Mouse (Mus musculus) NIH3T3 (cell line): ENCODE measurements at regions not wholly inside any gene's neighbourhood (a gene's known extent, or its start where the extent isn't known, plus 50 kb on each side); places are given as distances from the start of the nearest gene placed in this dataset.
A peak's percentile ranks its signal among the peaks of the same experiment; 100 is the strongest.

ENCODE experiments used
- DNase-seq: peaks from one replicate; pipeline ENCODE4 v3.0.0-alpha.2; 2012; ENCODE audit warnings: low read depth

DNA sequence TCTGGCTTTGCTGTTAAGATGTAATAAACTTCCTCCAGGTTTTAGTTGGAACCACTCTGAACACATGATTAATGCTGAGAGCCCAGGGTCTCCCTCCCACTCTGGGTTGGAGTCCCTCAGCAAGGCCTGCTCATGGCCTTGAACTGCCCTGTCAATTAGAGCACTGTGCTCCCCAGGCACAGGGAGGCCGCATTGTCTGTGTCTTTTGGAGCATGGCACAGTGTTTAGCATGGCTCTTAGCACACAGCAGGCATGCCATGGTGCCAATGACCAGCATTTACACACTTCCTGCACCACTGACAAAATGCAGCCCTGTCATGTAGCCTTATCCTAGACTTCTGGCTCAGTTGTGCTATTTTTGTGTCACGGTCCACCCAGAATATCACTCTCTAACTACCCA, 398.2 kb upstream of the Mmadhc start:
- DNase-seq: no peak

DNA sequence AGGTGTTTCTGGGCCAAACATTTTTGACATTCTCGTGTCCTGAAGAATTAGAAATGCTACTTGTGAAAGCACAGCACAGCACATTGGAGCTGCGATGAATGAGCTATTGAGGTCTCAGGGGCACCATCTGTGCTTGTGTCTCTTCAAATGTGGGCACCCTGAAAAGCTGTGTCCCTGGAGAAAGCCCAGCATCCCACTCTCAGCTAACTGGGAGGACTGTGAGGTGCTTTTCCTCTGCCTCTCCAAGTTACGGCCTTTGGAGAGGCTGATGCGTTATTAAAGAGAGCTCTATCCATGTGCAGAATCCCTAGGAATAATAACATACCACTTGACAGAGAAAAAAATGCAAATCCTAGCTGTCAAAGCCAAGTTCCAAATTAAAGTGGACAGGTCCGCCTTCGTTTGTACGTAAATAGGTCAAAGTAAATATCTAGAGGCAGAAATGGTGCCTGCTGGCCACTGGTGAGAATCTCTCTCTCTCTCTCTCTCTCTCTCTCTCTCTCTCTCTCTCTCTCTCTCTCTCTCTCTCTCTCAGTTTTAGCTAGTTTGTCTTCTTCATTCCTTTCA, 397.3 kb upstream of the Mmadhc start:
- no peak for DNase-seq

DNA sequence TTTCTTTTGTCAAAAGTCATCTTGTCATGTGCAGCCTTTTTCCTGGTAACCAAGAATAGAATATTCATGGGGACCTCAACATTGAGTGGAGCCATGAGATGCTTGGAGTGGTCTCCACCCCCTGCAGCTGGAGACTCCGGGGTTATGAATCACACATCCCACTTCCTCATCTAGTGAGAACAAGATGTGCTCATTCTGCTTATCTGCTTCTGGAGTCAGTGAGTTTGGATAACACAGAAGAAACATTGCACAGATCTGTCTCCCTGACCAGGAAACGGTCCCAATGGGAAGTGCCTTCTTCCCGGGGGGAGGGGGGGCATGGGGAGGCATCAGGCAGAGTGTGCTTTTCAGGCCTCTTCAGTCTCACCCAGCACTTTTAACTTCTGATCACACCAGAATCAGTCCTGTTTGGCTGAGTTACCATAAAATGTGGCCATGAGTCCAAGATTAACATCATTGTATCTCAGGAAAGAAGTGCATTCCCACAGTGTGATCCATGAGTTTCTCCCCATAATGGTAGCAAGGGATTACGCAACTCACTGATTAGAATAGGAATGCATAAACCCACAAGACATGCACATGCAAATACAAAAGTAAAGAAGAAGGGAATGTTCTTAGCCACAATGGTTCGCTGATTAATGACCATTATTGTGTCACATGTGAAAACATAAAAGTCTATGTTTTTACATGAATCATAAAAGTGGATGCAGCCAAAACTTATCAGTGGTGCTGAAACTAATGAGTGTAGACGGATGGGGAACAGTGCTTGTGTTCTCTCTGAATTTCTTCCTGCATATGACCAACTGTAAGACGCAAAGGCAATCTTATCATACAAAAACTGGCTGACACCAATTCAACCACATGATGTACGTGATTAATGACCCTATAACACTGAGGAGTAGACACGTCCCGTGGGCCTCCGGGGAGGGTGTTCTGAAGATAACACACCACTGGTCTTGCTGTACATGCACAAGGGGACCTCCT, 393.8 kb upstream of the Mmadhc start:
- peak; percentile 85 for DNase-seq

DNA sequence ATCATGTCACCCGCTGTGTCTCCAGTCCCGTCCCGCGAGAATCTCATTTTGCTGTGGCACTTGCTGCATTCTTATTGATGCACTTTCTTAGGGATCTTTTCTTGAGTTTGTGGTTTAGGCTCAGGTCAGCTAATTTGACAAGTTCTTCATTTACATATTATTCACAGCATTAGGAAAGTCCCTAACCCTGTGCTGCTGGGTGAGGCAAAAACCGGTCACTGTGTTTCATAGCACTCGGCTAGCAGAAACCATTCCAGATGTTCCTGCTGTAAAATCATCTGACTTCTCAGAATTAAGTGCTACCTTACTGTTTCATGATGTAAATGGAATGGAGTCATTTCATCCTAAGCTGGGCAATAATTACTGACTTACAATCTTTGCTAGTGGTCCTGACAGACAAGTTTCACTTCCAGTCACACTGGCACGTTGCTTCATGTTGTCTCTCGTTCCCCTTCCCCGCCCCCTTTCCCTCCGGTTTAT, 391.1 kb upstream of the Mmadhc start:
- peak; percentile 37 for DNase-seq

DNA sequence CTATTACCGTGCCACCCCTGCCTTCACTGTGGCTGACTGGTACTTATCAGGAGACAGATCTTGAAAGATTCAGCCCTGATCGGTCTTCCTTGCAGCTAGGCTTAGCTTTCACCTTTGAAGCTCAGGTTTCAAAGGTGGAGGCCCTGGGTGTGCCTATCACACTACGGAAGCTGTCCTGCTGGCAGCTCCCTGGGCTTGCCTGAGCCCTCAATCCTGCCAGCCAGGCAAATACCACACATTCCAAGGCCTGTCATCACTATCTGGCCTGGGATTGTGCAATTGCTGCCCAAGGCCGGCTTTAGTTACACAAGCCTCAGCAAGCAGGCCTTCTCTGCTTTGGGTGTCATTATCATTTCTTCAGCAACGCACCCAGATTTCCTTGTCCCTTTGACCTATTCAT, 390.6 kb upstream of the Mmadhc start:
- peak; percentile 85 for DNase-seq

DNA sequence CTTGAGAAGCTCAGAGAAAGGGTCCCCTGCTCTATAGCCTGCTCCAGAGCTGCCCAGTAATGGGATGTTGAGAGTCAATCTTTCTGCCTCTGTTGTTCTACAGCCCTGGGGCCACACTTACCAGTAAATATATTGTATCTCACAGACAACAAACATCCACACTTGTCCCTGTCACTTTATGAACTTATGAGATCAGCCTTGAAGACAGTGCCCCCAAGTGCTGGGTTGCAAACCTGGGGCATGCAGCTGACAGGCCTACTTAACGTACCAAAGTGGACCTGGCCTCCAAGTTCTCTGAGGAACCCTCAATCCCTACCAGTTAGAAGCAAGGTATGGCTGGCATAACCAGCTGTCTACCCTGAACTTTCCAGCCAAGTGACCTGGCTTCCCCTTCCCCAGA, 380.9 kb upstream of the Mmadhc start:
- no peak for DNase-seq

DNA sequence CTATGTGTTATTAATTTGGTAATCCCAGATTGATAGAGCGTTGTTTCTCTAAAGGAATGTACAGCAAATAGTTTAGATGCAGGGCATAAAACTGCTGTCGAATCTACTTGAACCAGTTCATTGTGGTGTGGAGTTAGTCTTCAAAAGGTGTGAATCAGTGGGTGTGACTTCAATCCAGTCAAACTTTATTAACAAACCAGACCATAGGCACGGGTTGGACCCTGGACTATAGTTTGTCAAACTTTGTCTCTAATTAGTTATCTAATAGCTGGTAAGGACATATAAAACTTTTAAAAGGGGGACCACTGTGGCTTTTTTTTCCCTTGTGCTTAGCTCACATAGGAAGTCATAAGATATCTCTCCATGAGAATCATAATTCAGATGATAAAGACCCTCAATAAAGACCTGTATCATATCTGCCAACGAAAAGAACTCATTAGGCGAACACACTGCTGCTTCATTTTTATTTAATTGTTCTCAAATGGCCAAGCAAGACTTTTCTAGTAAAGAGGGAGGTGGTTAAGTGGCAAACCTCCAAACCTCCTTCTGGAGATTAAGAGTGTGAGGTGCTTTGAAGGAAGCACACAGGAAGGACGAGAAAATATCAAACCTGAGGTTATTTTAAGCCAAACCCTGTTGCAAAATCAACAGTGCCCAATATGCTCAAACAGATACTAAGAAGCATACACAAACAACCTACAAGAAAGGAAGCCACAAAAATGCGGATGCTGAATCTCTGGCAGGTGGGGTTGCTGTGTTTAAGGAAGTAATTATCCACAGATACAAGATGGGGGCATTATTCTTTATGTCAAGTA, 379.3 kb upstream of the Mmadhc start:
- DNase-seq: no peak

DNA sequence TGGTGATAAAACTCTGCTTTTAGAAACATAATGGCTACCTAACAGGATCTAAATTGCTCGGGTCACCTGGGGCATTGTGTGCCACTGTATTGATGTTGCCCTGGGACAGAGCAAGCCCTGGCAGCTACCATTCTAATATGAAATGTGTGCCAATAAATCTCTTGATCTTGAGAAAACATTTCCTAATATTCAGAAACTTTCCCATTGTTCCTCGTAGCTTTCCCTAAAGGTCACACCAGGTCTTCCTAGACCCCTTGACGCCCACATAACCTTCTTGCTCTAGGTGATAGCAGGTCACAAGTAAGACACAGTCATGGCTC, 378.2 kb upstream of the Mmadhc start:
- DNase-seq: no peak

DNA sequence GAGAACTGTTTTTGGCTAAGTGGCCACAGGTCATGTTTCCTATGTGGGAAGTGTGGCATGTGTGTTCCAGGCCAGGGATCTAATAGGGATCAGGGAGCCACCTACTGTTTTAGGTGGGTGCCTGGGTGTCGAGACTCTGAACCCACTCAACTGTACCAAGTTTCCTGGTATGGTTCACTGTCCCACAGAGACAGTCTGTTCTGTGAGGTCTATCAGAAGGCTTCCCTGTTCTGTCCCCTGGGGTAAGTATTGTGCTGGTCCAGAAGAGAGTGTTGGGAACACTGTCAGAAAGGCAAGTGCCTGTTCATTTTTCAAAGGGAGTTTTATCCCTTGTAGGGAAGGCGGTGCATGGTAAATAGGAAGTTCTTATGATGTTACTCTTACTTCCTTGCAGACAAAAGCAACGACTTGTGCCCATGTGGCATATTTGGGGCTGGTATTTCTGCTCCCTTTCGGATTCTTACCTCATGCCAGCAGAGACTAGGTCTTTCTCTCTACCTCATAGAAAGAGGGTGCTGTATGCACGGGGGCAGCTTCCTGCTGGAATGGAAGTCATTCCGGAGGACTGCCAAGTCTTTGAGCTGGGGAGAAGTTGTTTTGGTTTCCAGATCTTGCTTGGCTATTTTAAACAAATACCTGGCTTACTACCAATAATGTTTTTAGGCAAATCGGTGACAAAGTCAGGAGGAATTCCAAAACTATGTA, 377.7 kb upstream of the Mmadhc start:
- DNase-seq: peak; percentile 55

DNA sequence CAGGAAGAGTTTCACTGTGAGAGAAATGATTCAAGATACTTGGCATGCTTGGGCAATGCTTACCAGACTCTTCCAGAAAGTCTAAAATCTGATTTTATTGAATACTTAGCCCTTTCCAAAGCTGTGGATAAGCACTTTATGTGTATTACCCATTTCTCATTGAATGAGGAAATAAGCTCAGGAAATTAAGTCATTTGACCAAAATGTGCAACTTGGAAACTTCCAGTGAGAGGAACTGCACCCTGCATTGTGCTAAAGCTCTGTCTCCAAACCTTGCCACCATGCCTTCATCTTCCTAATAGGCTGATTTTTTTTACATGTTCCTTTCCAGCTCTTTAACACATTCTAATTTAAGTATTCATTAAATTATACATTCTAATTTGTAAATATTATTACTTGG, 372.7 kb upstream of the Mmadhc start:
- no peak for DNase-seq

DNA sequence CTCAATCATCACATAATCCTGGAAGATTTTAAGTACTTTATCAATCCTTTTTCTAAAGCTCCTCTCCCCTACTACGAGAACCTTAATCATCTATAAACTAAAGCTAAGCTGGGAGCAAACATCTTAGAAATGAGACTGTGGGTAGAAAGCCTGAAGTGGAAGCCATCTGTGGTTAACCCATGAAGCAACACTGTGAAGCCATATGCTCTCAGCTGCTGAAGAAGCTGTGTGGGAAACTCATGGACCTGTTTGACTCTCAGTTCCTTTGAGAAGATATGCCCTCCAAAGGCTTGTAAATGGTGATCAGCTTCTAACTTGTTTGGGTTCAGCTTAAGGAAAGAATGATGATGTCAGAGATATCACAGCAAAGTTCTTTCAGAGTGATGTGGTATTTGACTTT, 372.2 kb upstream of the Mmadhc start:
- no peak for DNase-seq

DNA sequence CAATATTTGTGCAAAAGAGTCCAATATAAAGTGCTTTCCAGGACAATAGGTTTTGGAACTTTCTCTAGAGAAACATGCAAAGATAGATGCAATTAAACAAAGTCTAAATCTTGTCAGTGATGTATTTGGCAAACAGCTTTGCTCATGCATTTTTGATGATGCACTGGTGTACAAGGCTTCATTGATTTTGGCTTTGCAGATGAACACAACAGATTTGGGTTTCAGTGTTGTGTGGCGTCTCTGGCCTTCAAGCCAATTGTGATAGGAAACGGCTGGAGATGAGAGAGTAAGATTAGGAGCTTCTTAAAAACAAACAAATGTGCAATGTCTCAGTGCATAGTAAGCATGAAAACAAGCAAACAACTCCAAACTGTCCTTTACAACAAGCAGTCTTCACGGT, 370.6 kb upstream of the Mmadhc start:
- no peak for DNase-seq

DNA sequence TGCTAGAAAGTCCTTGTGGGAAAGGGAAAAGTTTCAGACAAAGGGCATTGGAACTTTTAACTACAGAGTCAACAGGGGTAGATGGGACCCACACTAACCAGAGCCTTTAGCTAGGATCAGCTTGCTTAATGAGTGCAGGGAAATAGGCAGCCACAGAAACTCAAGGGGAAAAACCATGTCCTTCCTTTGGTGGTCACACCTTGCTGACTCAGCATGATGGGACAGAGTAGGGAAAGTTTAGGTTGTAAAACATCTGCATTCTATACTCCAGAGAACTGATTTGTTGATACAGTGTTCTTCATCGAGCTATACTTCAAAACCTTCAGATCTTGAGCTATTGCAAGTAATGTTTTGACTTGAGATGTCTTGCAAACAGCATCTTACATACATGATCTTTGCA, 365.9 kb upstream of the Mmadhc start:
- no peak for DNase-seq

DNA sequence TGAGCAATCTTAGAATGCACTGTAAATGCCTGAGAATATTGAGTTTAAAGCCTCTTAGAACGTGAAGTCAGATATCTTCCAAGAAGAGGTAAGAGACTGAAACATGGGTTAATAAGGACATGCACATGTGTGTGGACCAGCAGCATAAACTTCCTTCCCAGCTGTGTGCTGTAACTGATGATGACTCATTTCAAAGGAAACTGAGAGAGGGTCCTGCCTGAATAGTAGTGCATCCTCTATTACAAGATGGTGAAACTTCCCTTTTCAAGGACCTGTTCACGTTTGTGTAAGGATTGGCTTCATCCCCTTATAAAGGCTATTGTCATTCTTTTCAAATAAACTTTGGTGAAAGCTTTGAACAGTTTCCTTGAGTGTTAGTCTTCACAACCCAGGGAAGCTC, 363.4 kb upstream of the Mmadhc start:
- DNase-seq: no peak

DNA sequence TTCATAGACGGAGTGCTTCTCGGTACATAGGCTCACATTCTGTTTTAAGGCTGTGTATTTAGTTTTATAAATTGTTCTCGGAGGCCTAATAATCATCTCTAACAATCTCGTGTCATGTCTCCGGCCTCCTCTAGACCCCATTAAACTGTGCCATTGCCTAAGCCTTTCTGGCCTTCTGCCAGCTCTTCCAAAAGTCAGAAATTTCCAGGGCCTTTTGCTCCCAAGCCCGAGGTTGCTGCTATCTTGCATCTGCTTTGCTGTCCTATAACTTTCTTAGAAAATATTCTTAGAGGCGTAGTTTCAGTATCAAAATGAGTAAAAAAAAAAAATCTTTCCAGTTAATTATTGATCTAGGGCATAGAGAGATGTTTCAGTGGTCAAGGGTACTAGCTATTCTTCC, 361.2 kb upstream of the Mmadhc start:
- DNase-seq: no peak

DNA sequence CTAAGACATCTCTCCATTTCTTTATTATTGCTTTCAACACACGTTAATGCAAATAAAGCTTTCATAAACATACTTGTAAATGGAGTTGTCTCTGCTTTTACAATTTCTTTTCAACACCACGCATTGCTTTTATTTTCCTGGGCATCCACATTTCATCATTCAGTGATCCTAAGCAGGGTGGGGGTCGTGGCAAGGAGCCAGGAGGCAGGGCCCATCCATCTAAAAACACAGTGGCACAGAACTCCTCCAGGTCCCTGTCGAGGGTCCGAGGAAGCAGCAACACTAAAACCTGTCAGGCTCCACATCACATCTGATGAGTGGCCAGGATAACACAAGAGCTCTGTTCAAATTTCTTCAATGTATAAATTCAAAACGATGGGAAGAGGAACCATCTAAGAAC, 359.8 kb upstream of the Mmadhc start:
- no peak for DNase-seq

DNA sequence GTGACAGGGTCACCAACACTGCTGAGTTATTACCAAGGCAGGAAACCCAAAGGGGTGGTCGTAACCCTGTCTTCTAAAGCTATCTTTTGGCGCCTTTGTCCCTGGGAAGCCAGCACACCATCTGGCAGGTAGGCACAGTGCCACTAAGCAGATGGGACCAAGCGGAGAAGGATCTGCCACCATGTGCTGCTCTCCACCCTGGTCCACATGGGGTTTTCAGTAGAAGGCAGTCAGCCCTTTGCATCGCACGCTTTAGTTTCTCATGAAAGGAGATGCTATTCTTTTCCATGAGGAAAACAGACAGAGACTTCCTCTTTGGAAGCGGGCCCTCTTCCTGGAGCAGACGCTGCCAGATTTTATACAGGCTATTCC, 358.3 kb upstream of the Mmadhc start:
- no peak for DNase-seq

DNA sequence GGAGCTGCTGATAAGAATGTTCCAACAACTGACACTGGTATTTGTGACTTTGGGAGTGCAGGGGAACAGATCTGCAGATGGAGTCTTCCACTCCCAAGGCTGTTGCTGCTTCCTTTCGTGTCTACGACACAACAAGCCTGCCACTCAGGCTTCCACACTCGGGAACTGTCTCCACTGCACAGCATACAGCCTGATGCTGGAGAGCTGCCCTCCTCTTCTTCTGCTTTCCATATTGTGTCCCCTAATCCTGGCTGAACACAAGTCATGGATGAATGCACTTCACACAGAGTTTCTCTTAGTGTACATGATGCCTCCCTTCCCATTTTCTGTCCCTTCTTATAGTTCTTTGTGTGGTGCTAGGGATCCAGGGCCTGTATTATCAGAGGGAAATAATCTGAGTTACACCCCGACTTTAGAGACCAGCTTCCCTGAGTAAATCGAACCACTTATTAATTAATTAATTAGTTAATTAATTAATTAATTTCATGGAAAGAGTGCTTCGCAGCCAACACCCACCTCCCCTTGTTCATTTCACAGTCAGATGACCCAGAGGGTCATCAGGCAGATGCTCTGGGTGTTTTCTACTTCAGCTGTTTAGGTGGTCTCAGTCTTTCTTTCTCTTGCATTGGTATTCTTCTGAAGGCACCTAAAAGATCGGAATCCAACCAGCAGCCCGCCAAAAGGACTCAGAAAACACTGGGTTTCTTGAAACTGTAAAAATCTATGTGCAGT, 357.8 kb upstream of the Mmadhc start:
- DNase-seq: no peak

DNA sequence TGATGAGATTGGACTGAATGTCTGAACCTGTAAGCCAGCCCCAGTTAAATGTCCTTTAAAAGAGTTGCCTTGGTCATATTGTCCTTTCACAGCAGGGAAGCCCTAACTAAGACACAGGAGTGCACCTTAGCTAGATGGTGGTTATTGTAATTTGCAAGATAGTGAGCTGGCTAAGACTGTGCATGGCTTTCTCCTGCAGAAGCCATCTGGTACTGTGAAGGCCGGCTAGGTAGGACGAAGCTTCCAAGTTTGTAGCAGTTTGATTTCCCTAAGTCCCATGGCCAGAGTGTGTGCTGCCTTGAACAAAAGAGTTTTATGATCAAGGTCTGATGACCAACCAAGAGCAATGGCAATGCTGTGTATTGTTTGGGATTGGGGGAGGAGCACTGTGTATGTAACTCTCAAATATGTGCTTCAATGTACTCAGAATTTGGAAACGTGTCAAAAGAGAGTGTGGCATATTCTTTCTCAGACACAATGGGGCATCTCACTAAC, 356.6 kb upstream of the Mmadhc start:
- DNase-seq: no peak

DNA sequence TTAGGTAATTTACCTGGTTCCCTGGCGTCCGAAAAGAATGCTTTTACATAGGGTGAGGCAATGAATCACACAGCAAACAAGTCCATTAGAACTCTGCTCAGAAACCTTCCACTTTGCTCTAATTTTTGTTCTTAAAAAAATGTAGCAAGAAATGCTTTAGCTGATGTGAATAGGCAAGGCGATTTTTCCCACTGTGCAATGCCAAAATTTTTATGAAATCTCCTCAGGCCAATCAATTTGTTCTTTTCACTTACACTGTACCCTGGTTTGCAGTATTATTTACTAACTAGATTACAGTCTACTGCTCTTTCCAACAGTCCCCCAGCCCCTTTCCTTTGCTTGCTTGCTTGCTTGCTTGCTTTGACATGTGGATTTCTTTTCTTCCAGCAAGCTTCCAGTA, 353.1 kb upstream of the Mmadhc start:
- no peak for DNase-seq

DNA sequence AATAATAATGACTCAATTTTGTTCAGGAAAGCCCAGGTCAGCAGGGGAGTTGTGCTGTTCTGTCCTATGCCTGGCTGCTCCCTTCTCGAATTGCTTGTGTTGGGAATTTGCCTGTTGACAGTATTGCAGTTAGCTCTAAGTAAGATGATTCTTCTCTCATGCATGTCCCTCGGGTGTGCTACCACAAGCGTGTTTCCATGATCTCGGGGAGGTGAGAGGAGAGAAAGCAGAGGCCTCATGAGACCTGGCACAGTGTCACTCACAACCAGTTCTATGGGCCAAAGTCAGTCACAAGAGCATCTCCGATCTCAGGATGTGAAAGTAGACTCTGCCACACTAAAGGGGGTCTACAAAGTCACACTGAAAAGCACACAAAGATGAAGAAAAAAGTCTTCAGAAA, 346.6 kb upstream of the Mmadhc start:
- no peak for DNase-seq
